Mouse (Mus musculus): Measurements from ENCODE around the gene Gmeb2.

GRCm38 (mm10) chr2:181216037-181216436, 71.8 kb downstream of the Gmeb2 start:
- TF ChIP-seq CTCF (IDR thresholded peaks at IDR 0.05; ENCODE audit: insufficient read depth, low read depth, low read length) (no peak), POLR2A (IDR thresholded peaks at IDR 0.05; ENCODE audit: insufficient read depth, low read depth, low read length) (no peak)
